Mouse (Mus musculus): ENCODE results near the gene Ltc4s.
A peak's percentile ranks its signal among the peaks of the same experiment; 100 is the strongest.

The Ltc4s gene

DNA sequence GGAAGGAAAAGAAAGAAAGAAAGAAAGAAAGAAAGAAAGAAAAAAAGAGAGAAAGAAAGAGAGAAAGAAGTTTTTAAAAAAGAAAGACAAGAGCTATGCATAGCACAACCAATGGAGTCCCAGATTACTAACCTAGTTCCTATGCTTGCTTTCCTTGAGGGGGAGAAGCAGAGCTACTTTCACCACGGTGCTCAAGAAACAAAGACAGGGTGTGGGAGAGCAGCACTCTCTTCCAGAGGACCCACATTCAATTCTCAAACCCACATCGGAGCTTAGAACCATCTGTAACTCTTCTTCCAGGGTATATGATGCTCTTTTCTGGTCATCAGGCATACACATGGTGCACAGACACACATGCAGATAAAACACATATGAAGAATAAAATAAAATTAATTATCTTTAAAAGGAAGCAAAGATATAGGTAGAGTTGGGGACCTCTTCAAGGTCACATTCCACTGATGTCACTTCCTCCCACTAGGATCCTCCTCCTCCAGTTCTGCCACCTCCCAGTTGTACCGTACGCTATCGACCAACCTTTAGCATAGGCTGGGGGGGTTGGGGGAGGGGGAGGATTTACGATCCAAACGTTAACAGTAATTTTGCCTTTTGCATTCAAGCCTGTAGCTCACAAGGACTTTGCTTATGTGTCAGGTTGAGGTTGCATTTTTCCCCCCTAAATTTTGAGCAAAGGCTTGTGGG, 10.2 kb upstream of the Ltc4s start:
- no peak for DNase-seq (ENCODE audit: low spot score)

DNA sequence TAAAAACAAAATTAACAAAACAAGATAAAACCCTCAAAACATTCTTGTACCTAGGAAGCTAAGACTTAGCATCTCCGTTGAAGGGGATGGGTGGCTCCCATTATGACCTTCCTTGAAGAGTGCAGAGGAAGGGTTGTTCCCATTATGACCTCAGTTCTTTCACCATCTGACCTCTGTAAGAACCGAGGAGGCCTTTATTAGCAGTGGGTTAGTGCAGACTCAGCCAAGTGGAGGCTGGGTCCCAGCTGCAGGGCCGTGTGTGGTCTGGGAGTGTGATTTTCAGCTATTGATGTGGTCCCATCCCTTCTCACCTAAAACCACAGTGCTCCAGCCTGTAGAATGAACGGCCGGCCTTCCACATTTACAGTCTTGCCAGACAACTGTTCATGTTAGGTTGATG, 6.9 kb upstream of the Ltc4s start:
- DNase-seq (ENCODE audit: low spot score): no peak

DNA sequence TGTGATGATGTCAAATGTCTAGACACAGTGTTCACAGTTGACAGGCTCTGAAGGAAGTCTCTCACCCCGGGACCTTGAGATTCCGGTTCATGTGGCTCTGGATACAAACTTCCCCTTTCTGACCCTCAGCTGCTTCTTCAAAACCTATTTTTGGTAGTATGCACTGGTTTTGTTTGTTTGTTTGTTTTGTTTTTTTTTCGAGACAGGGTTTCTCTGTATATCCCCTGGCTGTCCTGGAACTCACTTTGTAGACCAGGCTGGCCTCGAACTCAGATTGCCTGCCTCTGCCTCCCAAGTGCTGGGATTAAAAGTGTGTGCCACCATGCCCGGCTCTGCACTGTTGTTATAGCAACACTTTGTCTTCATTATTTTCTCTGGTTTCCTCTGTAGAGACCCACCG, 5.5 kb upstream of the Ltc4s start:
- no peak for DNase-seq (ENCODE audit: low spot score)

DNA sequence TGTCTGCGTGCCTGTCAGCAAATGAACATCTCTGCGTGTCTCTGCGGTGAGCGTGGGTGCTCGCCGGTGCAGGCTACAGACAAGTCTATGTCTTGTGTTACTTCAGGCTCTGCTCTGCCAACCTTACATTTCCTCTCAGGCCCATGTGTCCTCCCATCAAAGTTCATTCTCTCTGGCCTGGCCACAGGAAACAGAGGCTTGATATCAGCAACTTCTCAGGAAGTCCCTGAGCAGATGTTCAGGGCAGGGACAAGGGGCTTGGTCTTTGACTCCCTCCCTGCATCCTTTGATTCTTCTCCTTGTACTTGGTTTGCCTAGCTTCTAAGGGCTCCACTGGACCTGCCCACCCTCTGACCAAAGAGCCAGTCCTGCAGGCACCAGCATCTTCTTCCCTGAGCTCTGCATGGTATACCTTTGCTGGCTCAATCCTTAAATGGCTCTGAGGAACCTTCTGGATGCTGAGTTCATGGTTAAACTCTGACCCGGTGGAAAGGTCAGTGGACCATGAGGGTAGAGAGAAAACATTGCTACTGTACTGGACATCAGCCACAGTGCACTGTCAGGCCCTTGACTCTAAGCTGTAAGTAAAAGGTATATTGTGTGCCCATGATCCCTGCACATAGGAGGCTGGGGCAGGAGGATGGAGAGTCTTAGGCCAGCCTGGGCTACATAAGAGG, 2.0 kb upstream of the Ltc4s start:
- DNase-seq (ENCODE audit: low spot score): no peak

DNA sequence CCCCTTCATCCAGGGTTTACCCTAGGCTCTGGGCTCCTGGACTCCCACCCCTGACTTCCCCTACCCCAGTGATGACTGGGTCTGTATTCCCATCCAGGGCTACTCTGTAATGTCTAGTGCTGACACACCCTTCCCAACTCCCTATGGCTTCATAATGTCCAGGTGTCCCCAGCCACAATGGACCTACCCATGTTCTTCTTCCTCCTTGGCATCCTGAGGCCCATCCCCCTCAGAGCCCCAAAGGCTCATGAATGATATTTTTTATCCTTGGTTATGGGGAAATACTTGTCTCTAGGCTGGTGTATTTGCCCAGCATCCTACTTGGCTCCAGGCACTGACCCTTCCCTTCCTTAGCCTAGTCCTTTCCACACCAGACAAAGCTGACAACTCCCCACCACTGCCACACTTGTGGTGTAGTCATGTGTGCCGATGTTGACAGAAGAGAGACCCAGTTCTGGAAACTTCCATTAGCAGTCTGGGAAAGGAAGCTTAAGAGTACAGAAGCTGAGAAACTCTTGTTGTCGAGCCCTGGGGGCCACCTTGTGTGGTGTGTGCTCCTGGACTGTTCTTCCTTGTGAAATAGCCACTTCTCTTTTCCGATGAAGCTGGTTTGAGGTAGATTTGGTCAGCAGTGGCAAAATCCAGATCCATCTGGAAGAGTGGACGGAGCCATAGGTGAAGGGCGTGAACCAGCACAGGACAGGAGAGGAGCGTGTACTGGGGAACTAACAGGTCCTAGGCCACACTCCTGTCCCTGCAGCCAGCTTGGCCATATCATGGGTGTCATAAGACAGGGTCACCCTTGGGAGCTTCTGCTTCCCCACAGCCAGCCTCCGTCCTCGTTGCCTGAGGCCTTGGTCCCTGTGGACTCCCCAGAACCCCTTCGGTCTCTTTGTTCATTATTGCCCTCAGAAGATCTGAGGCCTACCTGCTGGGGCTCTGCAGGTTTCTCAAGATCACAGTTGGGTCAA, 690 bp upstream of the Ltc4s start:
- no peak for DNase-seq (ENCODE audit: low spot score)

DNA sequence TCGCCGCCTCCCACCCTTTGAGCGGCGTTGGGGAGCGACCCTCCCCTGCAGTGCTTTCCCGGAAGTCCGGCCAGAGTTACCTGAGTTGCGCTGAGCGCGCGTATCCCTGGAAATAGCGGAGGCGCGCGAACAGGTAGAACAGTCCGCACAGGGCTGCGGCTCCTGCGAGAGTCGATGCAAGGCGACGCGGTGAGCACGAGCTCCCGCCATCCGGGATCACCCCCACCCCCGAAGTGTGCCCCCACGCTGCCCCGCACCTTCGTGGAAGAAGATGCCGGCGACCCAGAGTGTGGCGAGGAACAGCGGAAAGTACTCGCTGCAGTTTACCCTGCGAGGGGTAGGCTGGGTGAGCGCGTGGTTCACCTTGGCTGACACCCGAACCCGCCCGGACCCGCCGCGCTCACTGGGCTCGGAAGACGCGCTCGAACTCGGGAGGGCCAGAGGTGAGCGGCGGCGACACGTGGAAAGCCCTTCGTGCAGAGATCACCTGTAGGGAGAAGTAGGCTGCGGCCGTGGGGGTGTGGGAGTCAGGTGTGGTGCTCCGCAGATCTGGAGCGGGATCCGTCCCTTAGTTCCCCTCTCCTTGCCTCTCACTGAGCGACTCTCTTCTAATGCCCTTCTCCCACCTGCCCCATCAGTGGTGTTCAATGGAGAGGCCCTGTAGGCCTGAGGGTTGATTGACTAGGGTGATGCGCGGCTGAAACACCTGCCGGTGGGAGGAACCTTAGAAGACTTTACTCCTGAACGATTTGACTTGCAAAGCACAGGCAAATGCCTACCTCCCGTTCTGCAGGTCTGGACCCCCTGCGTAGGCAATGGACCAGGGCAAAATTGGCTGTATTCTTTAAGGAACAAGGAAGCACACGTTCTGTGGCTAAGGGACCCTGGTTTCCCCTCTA, 1.2 kb downstream of the Ltc4s start:
- no peak for DNase-seq (ENCODE audit: low spot score)

DNA sequence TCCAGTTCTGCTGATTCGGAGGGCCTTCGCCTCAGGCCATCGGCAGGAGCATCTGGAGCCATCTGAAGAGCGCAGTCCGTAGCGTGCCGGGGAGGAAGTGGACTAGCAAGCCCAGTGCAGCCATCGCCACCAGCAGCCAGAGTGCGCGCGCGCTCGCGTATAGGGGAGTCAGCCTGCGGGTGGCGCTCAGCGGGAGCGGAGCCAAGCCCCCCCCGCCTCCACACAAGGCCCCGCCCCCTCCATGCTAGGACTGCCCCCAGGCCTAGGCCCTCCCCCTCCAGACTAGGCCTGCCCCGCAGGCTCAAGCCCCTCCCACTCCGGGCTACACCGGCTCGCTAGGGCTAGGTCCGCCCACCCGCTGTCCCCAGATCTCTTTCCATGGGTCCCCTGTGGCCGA, 1.9 kb downstream of the Ltc4s start:
- DNase-seq (ENCODE audit: low spot score): peak; percentile 79

GRCm38 (mm10) chr11:50234606-50235005, 3.8 kb downstream of the Ltc4s start:
- DNase-seq (ENCODE audit: low spot score): no peak

DNA sequence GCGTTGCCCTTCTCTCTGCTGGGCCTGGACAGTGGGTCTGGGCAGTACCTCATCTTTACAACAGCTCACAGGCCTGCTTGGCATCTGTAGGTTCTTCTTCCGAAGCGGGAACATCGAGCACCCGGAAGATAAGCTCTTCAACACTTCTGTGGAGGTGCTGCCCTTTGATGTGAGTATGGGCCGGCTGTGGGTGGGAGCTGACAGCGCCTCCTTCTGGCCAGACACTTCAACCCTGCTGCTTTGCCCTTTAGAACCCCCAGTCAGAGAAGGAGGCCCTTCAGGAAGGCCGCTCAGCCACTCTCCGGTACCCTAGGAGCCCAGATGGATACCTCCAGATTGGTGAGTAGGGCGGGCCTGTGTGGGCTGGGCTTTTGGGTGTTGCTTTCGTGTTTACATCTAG, 4.4 kb downstream of the Ltc4s start:
- no peak for DNase-seq (ENCODE audit: low spot score)

- no peak for DNase-seq (ENCODE audit: low spot score)
Observed at GRCm38 (mm10) chr11:50233022-50233421, 5.4 kb downstream of the Ltc4s start.

DNA sequence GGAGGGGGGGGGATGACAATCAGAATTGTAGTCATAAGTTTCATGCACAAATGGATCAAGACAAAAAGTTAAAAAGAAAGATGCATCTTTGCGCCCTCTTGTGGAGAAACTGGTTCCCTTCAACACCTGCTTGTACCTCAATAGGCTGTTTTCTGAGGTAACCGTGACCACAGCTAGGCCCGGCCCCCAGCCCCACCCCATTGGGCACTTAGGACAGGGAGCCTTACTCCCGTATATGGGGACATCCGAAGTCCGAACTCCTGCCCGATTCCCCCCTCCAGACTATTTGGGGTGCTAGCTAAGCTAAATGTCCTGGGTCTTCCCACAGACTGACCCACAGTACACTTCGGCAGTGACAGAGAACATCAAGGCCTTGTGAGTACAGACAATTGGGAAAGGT, 7.0 kb downstream of the Ltc4s start:
- DNase-seq (ENCODE audit: low spot score): no peak

DNA sequence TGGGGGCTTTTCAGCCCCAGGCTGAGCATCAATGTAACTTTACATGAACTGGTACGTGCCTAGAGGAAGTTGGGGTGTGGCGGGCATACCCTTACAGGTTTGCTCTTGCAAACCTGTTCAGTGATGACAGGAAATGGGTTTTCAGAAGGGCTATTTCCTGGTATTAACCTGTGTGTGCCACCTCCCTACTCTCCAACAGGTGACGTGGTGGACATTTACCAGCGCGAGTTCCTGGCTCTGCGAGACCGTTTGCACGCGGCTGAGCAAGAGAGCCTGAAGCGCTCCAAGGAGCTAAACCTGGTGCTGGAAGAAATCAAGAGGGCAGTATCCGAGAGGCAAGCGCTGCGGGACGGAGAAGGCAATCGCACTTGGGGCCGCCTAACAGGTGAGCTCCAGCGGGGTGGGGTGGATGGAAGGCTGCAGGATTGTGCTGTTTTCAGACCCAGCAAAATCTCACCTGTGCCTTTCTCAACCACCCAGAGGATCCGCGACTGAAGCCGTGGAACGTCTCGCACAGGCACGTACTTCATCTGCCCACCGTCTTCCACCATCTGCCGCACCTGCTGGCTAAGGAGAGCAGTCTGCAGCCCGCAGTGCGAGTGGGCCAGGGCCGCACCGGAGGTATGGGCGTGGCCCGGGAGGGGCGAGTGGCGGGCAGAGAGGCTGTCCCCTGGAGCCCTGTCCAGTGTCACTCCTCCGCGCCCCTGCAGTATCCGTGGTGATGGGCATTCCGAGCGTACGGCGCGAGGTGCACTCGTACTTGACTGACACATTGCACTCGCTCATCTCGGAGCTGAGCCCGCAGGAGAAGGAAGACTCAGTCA, 7.7 kb downstream of the Ltc4s start:
- DNase-seq (ENCODE audit: low spot score): no peak

DNA sequence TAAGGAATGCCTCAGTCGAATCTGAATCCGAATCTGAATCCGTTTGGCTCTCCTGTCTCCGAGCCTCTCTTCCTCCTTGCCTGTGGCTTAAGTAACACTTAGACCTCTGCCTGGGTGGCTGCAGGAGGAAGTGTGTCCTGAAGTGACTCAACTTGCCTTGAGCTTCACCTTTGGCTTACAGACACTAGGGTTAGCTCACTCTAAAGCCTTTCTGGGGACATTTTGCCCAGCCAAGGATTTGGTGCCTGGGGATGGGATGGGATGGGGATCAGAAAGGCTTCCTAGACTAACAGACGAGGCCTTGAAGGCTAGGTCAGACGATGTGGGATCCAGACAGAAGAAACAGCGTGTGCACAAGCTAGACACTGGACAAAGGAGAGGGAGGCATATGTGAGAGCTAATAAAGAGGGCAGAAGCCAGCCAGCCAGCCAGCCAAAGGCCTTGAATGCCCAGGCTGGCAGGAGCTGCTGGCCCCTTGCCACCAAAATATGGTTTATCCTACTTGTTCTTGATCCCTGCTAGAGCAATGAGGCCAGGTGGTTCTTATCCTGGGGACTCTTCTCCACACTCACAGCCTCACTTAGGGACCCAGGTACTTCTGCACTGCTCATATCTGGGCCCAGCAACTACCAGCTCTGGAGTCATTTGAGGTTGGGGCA, 9.0 kb downstream of the Ltc4s start:
- no peak for DNase-seq (ENCODE audit: low spot score)

DNA sequence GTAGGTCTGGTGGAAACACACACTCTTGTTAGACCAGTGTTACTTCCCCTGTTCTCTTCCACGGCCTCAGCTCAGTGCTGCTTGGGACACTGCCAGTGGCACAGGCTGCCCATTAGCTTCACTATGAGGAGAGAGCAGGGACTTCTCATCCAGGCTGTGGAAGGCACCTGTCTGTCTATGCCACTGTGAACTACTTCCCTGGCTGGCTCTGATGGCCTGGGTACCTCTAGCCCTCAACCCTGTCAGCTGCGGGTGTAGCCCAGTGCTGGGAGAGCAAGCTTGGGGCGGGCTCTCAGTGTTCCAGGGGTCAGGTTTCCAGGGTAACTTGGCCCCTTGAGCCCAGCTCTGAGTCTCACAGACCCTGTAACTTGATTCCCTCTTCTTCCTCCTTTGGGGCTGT, 9.6 kb downstream of the Ltc4s start:
- no peak for DNase-seq (ENCODE audit: low spot score)

DNA sequence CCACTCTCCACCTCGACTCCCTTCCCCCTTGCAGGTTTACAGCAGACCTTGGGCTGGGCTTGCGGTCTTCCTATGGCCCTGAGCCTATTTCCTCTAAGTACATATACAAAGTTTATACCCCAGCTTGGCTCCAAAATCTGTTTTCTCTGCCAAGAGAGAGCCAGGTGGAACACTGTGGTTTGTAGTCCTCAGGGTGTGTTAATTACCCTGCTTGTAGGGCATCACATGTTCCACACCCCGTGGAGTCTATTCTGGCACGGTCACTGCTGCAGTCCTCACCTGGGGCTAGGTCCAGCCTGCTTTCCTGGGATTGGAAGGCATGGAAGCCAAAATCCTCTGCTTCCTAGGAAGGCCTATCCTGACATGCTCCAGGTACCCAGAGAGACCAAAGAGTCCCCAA, 10.7 kb downstream of the Ltc4s start:
- DNase-seq (ENCODE audit: low spot score): no peak

DNA sequence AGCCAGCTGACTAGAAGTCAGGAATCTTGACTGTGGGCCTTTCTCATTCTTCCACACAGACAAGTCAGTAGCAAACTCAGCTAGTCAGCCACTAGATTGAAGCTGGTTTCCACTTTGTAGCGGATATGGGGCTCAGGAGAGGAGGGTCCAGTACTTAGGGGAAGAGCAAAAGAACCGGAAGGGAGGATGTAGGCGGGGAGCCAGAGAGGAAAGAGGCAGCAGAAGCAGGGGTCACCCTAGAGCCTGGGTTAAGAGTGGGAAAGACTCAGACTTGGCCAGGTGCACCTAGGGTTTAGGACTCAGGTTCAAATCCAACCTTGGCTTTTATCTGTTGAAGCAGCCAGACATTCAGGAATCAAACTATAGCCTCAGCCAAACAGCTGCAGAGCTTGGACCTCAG, 11.2 kb downstream of the Ltc4s start:
- no peak for DNase-seq (ENCODE audit: low spot score)

- DNase-seq (ENCODE audit: low spot score): no peak
Observed at GRCm38 (mm10) chr11:50226406-50226805, 12.0 kb downstream of the Ltc4s start.

DNA sequence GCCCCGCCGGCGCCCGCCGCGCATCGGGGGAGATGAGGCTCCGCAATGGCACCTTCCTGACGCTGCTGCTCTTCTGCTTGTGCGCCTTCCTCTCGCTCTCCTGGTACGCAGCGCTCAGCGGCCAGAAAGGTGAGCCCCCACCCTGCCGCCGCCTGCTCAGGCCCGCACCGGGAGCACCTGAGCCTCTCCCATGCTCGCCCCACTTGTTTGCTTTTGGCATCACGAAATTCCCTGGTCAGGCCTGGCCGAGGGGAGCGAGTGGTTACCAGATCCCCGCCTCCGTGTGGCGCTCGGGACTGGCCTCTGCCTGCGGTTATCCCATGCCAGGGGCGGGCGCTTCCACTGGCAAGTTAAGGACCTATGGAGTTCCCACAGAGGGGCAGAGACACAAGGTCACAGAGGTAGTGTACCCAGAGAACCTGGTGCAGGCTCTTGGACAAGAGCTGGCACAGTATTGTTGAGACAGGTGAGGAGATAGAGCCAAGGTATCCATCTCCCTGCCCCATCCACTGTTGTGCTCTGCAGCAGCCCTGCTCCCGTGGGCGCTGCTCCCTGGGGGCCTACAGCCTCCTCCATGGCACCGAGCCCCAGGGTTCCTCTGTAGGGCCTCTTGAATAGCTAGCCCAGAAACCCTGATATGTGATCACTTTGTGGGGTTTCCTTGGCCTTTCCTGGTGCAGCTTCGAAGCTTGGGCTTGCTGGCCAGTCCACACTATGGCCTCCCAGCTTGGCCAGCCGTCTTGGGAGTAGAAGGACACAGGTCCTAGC, 12.6 kb downstream of the Ltc4s start:
- no peak for DNase-seq (ENCODE audit: low spot score)

- DNase-seq (ENCODE audit: low spot score): no peak
Observed at GRCm38 (mm10) chr11:50224671-50225530, 13.5 kb downstream of the Ltc4s start.

Data from left cerebral cortex, adult 11 months (tissue).